Mouse (Mus musculus) liver, embryonic 13.5 days (tissue): ENCODE results near the gene Calm2. TPM values are rescaled to one million over a fixed set of nuclear protein-coding genes. Genes with fewer than 3 reads are reported as not detected.
A peak's percentile ranks its signal among the peaks of the same experiment; 100 is the strongest.

Source experiments
- ATAC-seq: fragments of 200-750 bp; cut with Nextera tagmentation; 2 replicates; pipeline ENCODE4 v1.8.0; 2017; ENCODE audit warnings: low read depth, mild to moderate bottlenecking, moderate number of reproducible peaks, moderate library complexity
- DNase-seq: peaks from one replicate; pipeline ENCODE4 v3.0.0; 2022
- H3K27ac ChIP-seq: fragments of 300-500 bp; sonication (generic); 2 replicates; pipeline ENCODE4 v1.5.1; 2015; ENCODE audit warnings: moderate library complexity, mild to moderate bottlenecking, inconsistent platforms
- H3K27me3 ChIP-seq: fragments of 300-500 bp; sonication (generic); 2 replicates; pipeline ENCODE4 v1.6.1; 2015; ENCODE audit warnings: mild to moderate bottlenecking, inconsistent platforms
- H3K36me3 ChIP-seq: fragments of 300-500 bp; sonication (generic); 2 replicates; pipeline ENCODE4 v1.6.1; 2015; ENCODE audit warnings: mild to moderate bottlenecking, inconsistent platforms
- H3K4me1 ChIP-seq: fragments of 300-500 bp; sonication (generic); replicated peaks from 2 replicates; pipeline ENCODE4 v1.6.1; 2015; ENCODE audit warnings: inconsistent platforms
- H3K4me2 ChIP-seq: fragments of 300-500 bp; sonication (generic); 2 replicates; pipeline ENCODE4 v1.6.1; 2015; ENCODE audit warnings: inconsistent platforms, mild to moderate bottlenecking, moderate library complexity
- H3K4me3 ChIP-seq: fragments of 300-500 bp; sonication (generic); replicated peaks from 2 replicates; pipeline ENCODE4 v1.5.1; 2015; ENCODE audit warnings: mild to moderate bottlenecking, inconsistent platforms
- H3K9ac ChIP-seq: fragments of 300-500 bp; sonication (generic); 2 replicates; pipeline ENCODE4 v1.6.1; 2015; ENCODE audit warnings: mild to moderate bottlenecking, inconsistent platforms
- H3K9me3 ChIP-seq: fragments of 300-500 bp; sonication (generic); replicated peaks from 2 replicates; pipeline ENCODE4 v1.6.1; 2016; ENCODE audit warnings: inconsistent platforms
- WGBS: fragments of 180-500 bp; shearing (Covaris S2); methylation state at CpG from one replicate; pipeline ENCODE4 v1.1.7; 2015; ENCODE audit not compliant: insufficient replicate concordance; 5-methylcytosine and 5-hydroxymethylcytosine counted together
- polyA plus RNA-seq: library from polyadenylated mRNA; unstranded; fragments of >200 nt; fragmentation: Nextera tagmentation; extraction: Ambion mirVana; gene quantifications from 2 replicates; pipeline ENCODE4 v1.2.1, GENCODE M21; 2015

Gene Calm2
- polyA plus RNA-seq, 1 experiment from 2014 or later: 415 TPM

DNA sequence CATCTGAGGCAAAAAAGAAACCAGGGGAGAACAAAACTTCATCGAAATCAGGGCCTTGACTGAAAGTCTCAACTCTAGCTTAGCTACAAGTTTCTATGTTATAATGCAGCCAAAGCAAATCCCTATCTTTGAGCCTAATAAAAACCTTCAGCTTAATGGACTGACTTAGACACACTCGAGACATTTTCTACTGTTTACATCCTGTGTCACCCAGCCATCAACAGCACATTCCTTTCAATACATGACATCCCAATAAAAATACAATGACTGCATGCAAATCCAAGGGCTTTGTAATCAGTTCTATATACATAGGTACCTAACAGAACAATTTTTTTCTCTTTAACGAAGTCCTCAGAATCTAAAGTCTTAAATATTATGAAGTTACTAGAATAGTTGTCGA is 2.0 kb downstream of the Calm2 start:
- Histone ChIP-seq H3K27ac (no peak overlapping the region), H3K9ac (peak overlapping the region; percentile 37), H3K4me3 (peak overlapping the region; percentile 44), H3K27me3 (0 out of 2 replicates have a peak, but pooled peaks cover 4% of the 10 kb centered on the region), H3K9me3 (no peaks in the 10 kb centered on the region), H3K4me2 (peak overlapping the region; percentile 67), H3K4me1 (peaks cover 66% of the 10 kb centered on the region), H3K36me3 (peaks cover 16% of the 10 kb centered on the region)
- 47% methylated on average over 4 of the region's 4 CpGs for WGBS
- DNase-seq (no peak), ATAC-seq (no peak)

DNA sequence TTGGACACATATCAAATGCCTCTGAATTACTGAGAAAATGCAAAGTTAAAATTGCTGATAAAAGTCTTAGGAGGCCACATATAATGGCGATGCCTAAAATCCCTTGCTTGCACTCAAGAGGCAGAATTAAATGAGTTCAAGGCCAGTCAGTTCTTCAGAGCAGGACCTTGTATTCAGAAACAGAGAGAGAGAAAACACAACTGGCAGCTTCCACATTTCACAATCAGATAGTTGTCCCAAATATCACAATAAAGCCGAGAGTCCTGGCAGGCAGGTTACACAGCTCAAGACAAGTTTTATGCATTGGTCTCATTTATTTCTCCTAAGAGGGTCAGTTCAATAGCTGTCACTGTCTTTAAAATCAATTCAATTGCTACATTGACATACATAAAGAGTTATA is 5.2 kb downstream of the Calm2 start:
- Histone ChIP-seq H3K27ac (no peak overlapping the region), H3K27me3 (no peaks in the 10 kb centered on the region), H3K9me3 (no peaks in the 10 kb centered on the region), H3K9ac (no peak overlapping the region), H3K4me2 (no peak overlapping the region), H3K4me1 (peaks cover 50% of the 10 kb centered on the region), H3K4me3 (no peak overlapping the region), H3K36me3 (peaks cover 16% of the 10 kb centered on the region)
- DNase-seq: no peak
- no peak for ATAC-seq
- 59% methylated on average over 2 of the region's 2 CpGs for WGBS

DNA sequence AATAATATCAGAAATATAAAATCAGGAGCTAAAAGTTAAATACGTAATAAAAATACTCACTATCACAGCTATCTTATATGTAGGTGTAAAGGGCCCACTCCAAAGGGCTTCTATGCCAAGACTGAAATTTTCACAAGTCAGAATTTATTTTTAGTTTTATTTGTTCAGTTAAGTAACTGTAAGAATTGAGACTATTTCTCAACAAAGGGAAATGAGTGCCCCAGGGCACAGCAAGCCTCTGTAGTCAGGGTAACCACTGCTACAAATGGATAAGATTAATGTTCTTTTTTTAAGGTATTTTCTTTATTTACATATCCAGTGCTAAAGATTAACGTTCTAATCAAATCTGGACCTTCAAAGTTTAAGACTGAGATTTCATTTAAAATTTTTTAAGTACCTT is 7.3 kb downstream of the Calm2 start:
- ATAC-seq (no peak), DNase-seq (no peak)
- 87% methylated on average over 2 of the region's 2 CpGs for WGBS
- Histone ChIP-seq H3K27me3 (no peaks in the 10 kb centered on the region), H3K9ac (no peak overlapping the region), H3K36me3 (peaks cover 32% of the 10 kb centered on the region), H3K4me1 (peaks cover 40% of the 10 kb centered on the region), H3K4me3 (no peak overlapping the region), H3K27ac (no peak overlapping the region), H3K9me3 (no peaks in the 10 kb centered on the region), H3K4me2 (no peak overlapping the region)

DNA sequence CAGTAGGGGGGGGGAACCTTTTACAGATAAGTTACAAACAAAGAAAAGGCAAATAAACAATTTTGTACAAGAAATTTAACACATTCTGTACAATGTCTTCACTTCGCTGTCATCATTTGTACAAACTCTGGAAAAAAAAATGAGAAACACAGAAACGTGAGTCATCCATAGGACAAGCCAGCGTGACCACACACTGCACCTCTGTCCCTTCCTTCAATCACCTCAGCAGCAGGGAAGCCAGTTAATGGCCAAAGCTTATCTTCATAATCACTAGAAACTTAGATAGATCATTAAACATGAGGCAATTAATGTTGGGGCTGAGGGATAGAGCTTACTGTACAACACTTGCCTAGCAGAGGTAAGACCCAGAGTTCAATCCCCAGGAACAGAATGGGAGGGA is 12.8 kb downstream of the Calm2 start:
- H3K4me1 ChIP-seq: peaks cover 12% of the 10 kb centered on the region
- no peak overlapping the region for H3K27ac ChIP-seq
- H3K4me3 ChIP-seq: no peak overlapping the region
- H3K36me3 ChIP-seq: peaks cover 66% of the 10 kb centered on the region
- no peak for ATAC-seq
- H3K4me2 ChIP-seq: no peak overlapping the region
- H3K9ac ChIP-seq: no peak overlapping the region
- 89% methylated on average over 3 of the region's 3 CpGs for WGBS
- H3K27me3 ChIP-seq: no peaks in the 10 kb centered on the region
- H3K9me3 ChIP-seq: no peaks in the 10 kb centered on the region
- DNase-seq: no peak

DNA sequence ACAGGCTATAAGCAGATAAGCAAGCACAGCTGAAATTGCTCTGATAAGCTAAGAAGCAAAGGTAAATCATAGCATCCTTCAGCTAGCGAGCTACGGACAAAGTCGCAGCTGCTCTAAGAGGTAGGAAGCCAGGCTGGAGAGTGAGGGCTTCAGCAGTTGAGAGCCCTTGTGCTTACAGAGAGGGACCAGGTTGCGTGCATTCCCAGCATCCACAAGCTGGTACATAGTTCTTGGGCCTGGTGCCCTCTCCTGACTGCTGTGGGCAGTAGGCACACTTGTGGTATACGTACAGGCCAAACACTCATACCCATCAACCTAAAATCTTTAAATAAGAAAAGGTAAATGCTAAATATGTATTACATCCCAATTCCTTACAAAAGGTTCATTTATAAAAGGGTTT is 14.0 kb downstream of the Calm2 start:
- WGBS: 83% methylated on average over 5 of the region's 5 CpGs
- H3K9me3 ChIP-seq: no peaks in the 10 kb centered on the region
- no peak overlapping the region for H3K27ac ChIP-seq
- no peak overlapping the region for H3K4me3 ChIP-seq
- no peak overlapping the region for H3K9ac ChIP-seq
- ATAC-seq (no peak), DNase-seq (no peak)
- H3K4me1 ChIP-seq: peaks cover 12% of the 10 kb centered on the region
- H3K36me3 ChIP-seq: peaks cover 66% of the 10 kb centered on the region
- no peak overlapping the region for H3K4me2 ChIP-seq
- H3K27me3 ChIP-seq: no peaks in the 10 kb centered on the region

DNA sequence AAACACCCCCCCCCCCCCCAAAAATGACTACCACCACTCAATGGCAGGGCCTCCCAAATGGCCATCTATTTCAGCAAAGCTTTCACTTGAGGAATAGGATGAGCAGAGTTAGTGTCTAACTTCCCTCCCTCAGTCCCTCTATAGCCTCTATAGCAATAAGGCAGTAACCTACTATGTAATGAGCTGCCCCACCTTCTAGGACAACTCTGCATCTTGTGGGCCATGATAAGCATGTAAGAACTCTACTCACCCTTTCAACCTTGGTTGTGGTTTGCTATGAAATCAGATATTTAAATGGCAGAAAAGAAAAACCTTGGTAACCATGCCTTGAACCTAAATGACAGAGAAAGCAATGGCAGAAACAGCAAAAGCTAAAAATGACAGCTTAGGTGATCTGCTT is 14.4 kb downstream of the Calm2 start:
- H3K4me3 ChIP-seq: no peak overlapping the region
- H3K4me1 ChIP-seq: peaks cover 7% of the 10 kb centered on the region
- no peaks in the 10 kb centered on the region for H3K9me3 ChIP-seq
- H3K27me3 ChIP-seq: no peaks in the 10 kb centered on the region
- no peak overlapping the region for H3K27ac ChIP-seq
- ATAC-seq (no peak), DNase-seq (no peak)
- no peak overlapping the region for H3K9ac ChIP-seq
- H3K36me3 ChIP-seq: peaks cover 66% of the 10 kb centered on the region
- no peak overlapping the region for H3K4me2 ChIP-seq

DNA sequence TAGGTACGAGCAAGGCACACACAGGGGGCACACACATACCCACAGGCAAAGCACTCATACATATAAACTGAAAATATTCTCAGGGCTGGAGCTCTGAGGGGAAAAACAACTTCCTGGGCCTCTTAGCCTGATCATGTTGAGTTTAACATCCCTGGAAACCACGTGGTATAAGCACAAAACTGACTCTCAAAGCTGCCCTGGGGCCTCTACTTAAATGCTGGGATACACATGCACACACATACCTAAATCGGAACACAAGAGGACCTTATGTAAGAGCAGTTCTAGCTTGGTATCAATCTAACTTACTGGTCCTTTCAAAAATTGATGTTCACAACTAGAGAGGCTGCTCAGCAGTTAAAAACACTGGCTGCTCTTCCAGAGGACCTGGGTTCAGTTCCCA is 17.3 kb downstream of the Calm2 start:
- no peak overlapping the region for H3K9ac ChIP-seq
- no peak for DNase-seq
- peaks cover 50% of the 10 kb centered on the region for H3K36me3 ChIP-seq
- H3K27me3 ChIP-seq: no peaks in the 10 kb centered on the region
- H3K27ac ChIP-seq: no peak overlapping the region
- 81% methylated on average over 3 of the region's 3 CpGs for WGBS
- no peak overlapping the region for H3K4me2 ChIP-seq
- H3K4me1 ChIP-seq: peaks cover 6% of the 10 kb centered on the region
- no peak for ATAC-seq
- no peaks in the 10 kb centered on the region for H3K9me3 ChIP-seq
- no peak overlapping the region for H3K4me3 ChIP-seq

DNA sequence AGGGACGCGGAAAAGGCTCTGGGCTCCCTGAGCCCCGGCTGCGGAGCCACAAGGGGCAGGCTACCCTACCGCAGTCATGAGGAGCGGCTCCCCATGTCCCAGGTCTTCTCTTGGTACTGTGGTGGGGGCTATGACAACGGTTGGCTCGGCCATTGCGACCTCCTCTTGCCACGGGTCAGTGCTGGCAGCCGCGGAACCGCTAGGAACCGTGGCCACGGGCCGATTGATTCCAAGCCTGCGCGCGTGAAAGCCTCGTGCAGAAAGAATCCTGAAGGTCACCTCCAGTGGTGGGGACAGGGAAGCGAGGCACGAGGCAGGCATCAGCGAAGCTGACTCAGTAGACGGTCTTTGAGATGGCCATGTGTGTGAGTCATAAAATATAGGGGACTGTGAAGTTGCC is 19.2 kb downstream of the Calm2 start, which contains the start of gene Stpg4:
TSS of gene Stpg4 (minus strand) at position 231 of the 400 bp plus-strand sequence.
- WGBS: 63% methylated on average over 24 of the region's 24 CpGs
- Histone ChIP-seq H3K4me3 (no peak within 1 kb of the TSS), H3K9me3 (no peaks in the 10 kb centered on the region), H3K9ac (no peak within 1 kb of the TSS), H3K27ac (no peak within 1 kb of the TSS), H3K36me3 (peaks cover 33% of the 10 kb centered on the region), H3K4me2 (no peak within 1 kb of the TSS), H3K27me3 (no peaks in the 10 kb centered on the region), H3K4me1 (peaks cover under 1% of the 10 kb centered on the region)
- DNase-seq (no peak), ATAC-seq (no peak)

DNA sequence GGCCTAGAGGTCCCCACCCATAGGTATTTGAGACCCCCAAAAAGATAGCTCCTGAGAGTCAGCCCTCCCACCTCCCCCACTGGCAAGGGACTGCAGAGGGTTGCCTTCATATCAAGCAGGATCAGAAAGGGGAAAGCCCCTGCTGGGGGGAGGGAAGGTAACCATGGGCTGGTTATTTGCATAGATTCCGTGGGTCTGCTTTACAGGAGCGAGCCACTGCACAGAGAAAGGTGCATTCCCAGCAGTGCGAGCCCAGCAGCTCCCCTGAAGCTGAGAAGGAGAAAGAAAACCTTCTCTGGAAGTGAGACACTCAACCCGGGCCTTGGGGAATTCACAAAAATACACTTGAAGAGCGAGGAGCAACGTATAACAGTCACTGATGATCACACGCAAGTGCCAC is 28.7 kb downstream of the Calm2 start:
- Histone ChIP-seq H3K9ac (no peak overlapping the region), H3K27ac (no peak overlapping the region), H3K4me3 (no peak overlapping the region), H3K36me3 (no peaks in the 10 kb centered on the region), H3K9me3 (no peaks in the 10 kb centered on the region), H3K4me1 (no peaks in the 10 kb centered on the region), H3K27me3 (no peaks in the 10 kb centered on the region), H3K4me2 (no peak overlapping the region)
- 67% methylated on average over 7 of the region's 7 CpGs for WGBS
- DNase-seq (no peak), ATAC-seq (no peak)

DNA sequence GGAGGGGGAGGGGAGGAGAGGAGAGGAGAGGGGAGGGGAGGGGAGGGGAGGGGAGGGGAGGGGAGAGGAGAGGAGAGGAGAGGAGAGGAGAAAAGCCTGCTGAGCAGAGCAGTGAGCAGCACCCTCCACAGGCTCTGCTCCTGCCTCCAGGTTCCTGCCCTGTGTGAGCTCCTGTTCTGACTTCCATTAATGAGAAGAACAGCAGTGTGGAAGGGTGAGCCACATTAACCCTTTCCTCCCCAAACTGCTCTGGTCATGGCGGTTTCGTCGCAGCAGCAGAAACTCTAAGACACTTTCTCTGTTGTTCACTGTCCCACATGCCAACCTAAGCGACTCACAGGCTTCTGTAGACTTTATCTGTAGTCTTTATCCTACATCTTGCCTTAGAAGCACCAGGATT is 40.1 kb downstream of the Calm2 start:
- Histone ChIP-seq H3K4me1 (peaks cover 7% of the 10 kb centered on the region), H3K4me2 (no peak overlapping the region), H3K27me3 (no peaks in the 10 kb centered on the region), H3K27ac (no peak overlapping the region), H3K9ac (no peak overlapping the region), H3K9me3 (no peaks in the 10 kb centered on the region), H3K36me3 (no peaks in the 10 kb centered on the region), H3K4me3 (no peak overlapping the region)
- no peak for DNase-seq
- 72% methylated on average over 4 of the region's 4 CpGs for WGBS
- no peak for ATAC-seq

DNA sequence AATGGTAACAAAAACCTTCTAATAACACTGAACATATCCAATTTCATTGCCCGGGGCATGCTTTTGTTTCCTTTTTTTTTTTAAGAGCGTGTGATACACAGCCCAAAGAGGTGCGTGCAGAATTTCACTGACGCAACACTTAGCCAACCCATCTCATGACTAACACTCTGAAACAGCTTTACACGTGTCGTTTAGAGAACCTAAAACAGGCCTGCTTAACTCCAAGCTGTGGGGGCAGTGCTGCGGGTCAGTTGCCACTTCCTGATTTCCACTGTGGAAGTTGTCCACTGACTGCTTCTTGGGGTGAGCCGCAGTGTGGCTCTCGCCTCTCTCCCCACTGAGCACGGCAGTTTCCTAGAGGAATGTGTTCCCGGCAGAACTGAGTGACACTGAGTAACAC is 41.2 kb downstream of the Calm2 start:
- DNase-seq (no peak), ATAC-seq (no peak)
- Histone ChIP-seq H3K27me3 (no peaks in the 10 kb centered on the region), H3K4me2 (no peak overlapping the region), H3K4me1 (peaks cover 7% of the 10 kb centered on the region), H3K9ac (no peak overlapping the region), H3K4me3 (no peak overlapping the region), H3K27ac (no peak overlapping the region), H3K36me3 (no peaks in the 10 kb centered on the region), H3K9me3 (no peaks in the 10 kb centered on the region)
- WGBS: 41% methylated on average over 11 of the region's 11 CpGs

DNA sequence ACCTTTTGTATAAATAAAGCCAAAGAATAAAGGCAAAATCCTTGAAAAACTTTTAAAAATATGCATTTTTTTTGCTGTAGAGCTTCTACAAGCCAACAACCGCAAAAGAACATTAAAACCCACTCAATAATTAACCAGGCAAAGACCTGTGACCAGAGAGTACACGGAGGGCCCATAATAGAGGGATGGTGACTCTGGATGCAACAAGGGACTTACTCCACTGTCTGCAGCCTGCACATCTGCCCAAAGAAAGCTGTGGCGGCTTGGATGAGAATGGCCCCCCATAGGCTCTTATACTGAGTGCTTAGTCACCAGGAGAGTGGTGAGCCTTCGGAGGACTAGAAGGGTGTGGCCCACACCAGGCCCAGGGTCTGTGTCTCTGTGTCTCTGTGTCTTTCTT is 43.3 kb downstream of the Calm2 start:
- Histone ChIP-seq H3K27me3 (no peaks in the 10 kb centered on the region), H3K4me2 (no peak overlapping the region), H3K9ac (no peak overlapping the region), H3K4me1 (peaks cover 7% of the 10 kb centered on the region), H3K36me3 (no peaks in the 10 kb centered on the region), H3K9me3 (no peaks in the 10 kb centered on the region), H3K27ac (no peak overlapping the region), H3K4me3 (no peak overlapping the region)
- WGBS: 55% methylated on average over 4 of the region's 4 CpGs
- DNase-seq (no peak), ATAC-seq (0 out of 2 replicates have a peak, but pooled peaks have one; percentile 29)
